Mouse (Mus musculus): ENCODE data around the gene Ndufab1.

Gene Ndufab1

DNA sequence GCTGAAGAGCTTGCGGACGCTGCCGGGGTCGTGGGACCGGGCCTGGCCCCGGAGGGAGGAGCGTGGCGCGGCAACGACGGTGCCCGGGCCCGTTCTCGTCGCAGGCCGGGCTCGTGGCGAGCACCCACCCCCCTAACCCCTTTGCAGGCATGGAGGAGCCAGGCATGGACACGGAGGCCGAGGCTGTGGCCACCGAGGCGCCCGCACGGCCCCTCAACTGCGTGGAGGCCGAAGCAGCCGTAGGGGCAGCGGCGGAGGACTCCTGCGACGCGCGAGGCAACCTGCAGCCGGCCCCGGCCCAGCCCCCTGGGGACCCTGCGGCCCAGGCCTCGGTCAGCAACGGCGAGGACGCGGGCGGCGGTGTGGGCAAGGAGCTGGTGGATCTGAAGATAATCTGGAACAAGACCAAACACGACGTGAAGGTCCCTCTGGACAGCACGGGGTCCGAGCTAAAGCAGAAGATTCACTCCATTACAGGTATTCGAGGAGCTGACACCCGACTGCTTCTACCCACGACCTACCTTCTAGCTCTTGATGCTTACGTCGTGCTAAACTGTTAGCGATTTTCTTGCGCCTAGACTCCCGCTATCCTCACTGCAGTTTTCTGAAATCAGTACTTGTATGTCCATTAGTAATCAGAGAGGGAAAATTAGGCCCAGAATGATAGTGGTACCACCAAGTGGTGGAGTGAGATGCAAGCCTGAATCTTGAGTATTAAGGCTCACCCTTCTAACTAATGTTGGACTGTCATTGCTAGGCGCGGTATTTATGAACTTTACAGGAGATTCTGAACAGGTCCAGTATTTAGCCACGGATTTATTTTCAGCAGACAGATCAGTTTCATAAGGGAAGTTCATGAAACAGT, 33.9 kb downstream of the Ndufab1 start:
- DNase-seq (ENCODE audit: low spot score), result peak; percentile 69

GRCm38 (mm10) chr7:122066945-122067516, 34.7 kb downstream of the Ndufab1 start, which contains the start of the genes Ubfd1 and Ears2:
TSS of gene Ubfd1 (plus strand) at chr7:122067175.
TSS of gene Ears2 (minus strand) at chr7:122067263.
- DNase-seq (ENCODE audit: low spot score), result peak; percentile 94

GRCm38 (mm10) chr7:122066102-122066944, 35.4 kb downstream of the Ndufab1 start:
- no peak for DNase-seq (ENCODE audit: low spot score)

DNA sequence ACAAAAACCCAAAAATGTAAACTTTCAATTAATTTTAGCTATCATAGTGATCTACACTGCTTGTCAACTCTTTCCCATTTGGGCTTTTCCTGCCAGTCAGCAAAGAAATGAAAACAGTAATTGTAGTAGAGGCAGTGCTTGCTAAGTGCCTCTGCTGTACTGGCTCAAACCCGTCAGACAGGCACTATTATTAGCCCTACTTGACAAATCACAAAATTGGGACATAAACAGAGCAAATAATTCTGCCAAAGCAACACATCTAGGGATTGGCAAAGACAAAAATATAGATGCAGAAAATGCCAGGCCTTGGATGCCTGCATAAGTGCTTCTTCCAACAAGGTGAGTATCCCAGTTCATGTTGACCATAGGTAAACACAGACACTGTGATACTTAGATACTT, 36.0 kb downstream of the Ndufab1 start:
- DNase-seq (ENCODE audit: low spot score), result no peak

DNA sequence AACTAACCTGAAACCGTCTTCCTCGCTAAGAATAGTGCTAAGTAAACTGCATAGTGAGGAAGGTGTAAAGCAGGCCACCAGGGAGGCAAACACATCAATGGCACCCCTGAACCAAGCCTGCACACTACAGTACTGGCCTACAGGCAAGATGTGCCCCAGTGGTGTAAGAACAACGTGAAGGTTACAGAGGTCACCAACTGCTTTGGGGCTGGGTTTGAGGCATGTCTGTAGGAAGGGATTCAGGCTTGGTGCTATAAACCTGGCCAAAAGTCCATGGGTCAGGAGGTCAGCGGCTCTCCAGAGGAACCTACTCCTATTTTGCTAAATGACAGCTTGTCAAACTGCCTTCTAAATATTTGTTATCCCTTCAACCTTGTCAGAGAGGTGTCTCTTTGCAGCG, 45.1 kb downstream of the Ndufab1 start:
- DNase-seq (ENCODE audit: low spot score), result no peak

DNA sequence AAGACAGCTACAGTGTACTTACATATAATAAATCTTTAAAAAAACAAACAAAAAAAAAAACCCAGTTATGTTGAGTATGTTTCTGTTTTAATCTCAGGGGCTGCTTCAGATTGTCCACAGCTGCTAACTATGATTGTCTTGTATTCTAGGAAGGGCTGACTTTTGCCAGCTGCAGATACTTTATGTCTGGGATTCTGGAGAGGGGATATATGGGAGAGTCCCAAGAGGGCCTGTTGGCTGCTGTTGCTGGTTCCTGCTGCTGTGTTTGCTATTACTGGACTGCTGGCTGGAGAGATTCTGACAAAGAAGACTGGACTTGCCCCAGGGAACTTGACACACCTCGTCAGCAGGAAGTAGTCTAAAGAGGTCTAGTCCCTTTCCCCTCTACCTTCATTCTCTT, 50.9 kb downstream of the Ndufab1 start:
- DNase-seq (ENCODE audit: low spot score), result no peak

- no peak for DNase-seq (ENCODE audit: low spot score)
Observed at GRCm38 (mm10) chr7:122048191-122048590, 53.5 kb downstream of the Ndufab1 start.

- DNase-seq (ENCODE audit: low spot score), result no peak
Observed at GRCm38 (mm10) chr7:122046813-122047212, 54.9 kb downstream of the Ndufab1 start.

DNA sequence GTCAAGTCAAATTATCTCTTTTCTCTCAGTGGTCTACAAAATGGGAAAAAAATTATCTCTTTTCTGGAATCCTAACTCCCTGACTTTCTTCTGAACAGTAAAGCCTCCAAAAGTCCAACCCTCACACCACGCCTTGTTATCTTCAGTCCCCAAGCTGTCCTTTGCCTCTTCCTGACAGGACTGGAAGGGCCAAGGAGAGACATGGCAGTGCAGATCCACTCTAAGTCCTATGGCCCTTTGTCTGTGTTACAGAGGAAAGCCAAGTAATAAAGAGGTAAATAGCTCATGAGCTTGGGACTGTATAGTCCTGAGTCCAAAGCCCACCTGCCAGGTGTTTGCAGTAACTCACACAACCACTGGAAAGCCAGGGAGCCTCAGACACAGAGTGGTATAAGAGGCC, 56.0 kb downstream of the Ndufab1 start:
- DNase-seq (ENCODE audit: low spot score), result no peak

- DNase-seq (ENCODE audit: low spot score), result peak; percentile 56
Observed at GRCm38 (mm10) chr7:122045181-122045634, 56.5 kb downstream of the Ndufab1 start.

- DNase-seq (ENCODE audit: low spot score), result no peak
Observed at GRCm38 (mm10) chr7:122044106-122044505, 57.6 kb downstream of the Ndufab1 start.

Data from testis, postnatal 10 days (tissue).